Mouse (Mus musculus) ES-E14 (cell line): ENCODE measurements at regions not wholly inside any gene's neighbourhood (a gene's known extent, or its start where the extent isn't known, plus 50 kb on each side); places are given as distances from the start of the nearest gene placed in this dataset.

Source experiments
- DNase-seq: peaks from one replicate; pipeline ENCODE4 v3.0.0-alpha.2; 2013; ENCODE audit warnings: low read depth, low spot score
- H3K27ac ChIP-seq: 2 replicates; pipeline ENCODE4 v1.5.1; 2012; ENCODE audit warnings: low read depth, mild to moderate bottlenecking, low read length, moderate library complexity, mixed read lengths; ENCODE audit not compliant: poor library complexity, insufficient read depth, severe bottlenecking
- H3K36me3 ChIP-seq: 2 replicates; pipeline ENCODE4 v1.6.1; 2012; ENCODE audit warnings: mild to moderate bottlenecking, low read length, moderate library complexity, mixed read lengths; ENCODE audit not compliant: control insufficient read depth, poor library complexity, insufficient read depth, severe bottlenecking
- H3K4me1 ChIP-seq, 2 experiments: fragments of 150-350 bp in 1 of 2; sonication (generic) in 1 of 2; 2 replicates each; pipeline ENCODE4 v1.6.1; 2012; ENCODE audit warnings: low read length in 2 of 2, mild to moderate bottlenecking in 1 of 2, mixed read lengths in 1 of 2; ENCODE audit not compliant: control insufficient read depth in 2 of 2, insufficient read depth in 2 of 2, poor library complexity in 1 of 2
- H3K4me3 ChIP-seq, 2 experiments: fragments of 150-350 bp in 1 of 2; sonication (generic) in 1 of 2; 2 replicates each; pipeline ENCODE4 v1.5.1; 2012; ENCODE audit warnings: low read length in 2 of 2, low read depth in 1 of 2, mild to moderate bottlenecking in 1 of 2, mixed read lengths in 1 of 2; ENCODE audit not compliant: insufficient read depth in 1 of 2, poor library complexity in 1 of 2, severe bottlenecking in 1 of 2
- H3K9ac ChIP-seq: 2 replicates; pipeline ENCODE4 v1.6.1; 2012; ENCODE audit warnings: low read depth, mild to moderate bottlenecking, low read length, mixed read lengths; ENCODE audit not compliant: poor library complexity, insufficient read depth, severe bottlenecking
- H3K9me3 ChIP-seq: fragments of 150-350 bp; sonication (generic); 2 replicates; pipeline ENCODE4 v1.6.1; 2012; ENCODE audit warnings: low read depth, mild to moderate bottlenecking, low read length; ENCODE audit not compliant: control insufficient read depth, insufficient read depth
- CHD2 ChIP-seq: IDR thresholded peaks from 2 replicates; pipeline ENCODE4 v1.6.1; 2014; ENCODE audit warnings: mild to moderate bottlenecking, low read depth, low read length, inconsistent platforms
- HCFC1 ChIP-seq: IDR thresholded peaks from 2 replicates; pipeline ENCODE4 v1.6.1; 2012; ENCODE audit warnings: low read length, inconsistent platforms, borderline replicate concordance; ENCODE audit not compliant: insufficient read depth
- MAFK ChIP-seq: IDR thresholded peaks from 2 replicates; pipeline ENCODE4 v1.6.1; 2014; ENCODE audit warnings: mild to moderate bottlenecking, low read depth, low read length, inconsistent platforms; ENCODE audit not compliant: insufficient read depth
- ZC3H11A ChIP-seq: IDR thresholded peaks from 2 replicates; pipeline ENCODE4 v1.6.1; 2012; ENCODE audit warnings: low read depth, mild to moderate bottlenecking, inconsistent platforms, low read length, borderline replicate concordance
- ZNF384 ChIP-seq: IDR thresholded peaks from 2 replicates; pipeline ENCODE4 v1.6.1; 2012; ENCODE audit warnings: low read depth, low read length, inconsistent platforms
- in situ Hi-C, 2 experiments: fragments of 600-800 bp; cut with MboI; formaldehyde crosslinking; loops; one replicate each; pipeline ENCODE4 v1.15.1; 2025; ENCODE audit warnings: low sequenced_read_pairs in 2 of 2, inconsistent platforms in 1 of 2; ENCODE audit not compliant: unreplicated experiment in 2 of 2

- no peak for DNase-seq
- in situ Hi-C loops, result no loop called here
These were observed 61.6 kb upstream of the 4931429L15Rik start for GRCm38 (mm10) chr9:46381342-46381741.

GRCm38 (mm10) chr9:46379453-46379852 is 59.7 kb upstream of the 4931429L15Rik start:
- no peak for DNase-seq
- Histone ChIP-seq H3K9me3 (no peaks in the 10 kb centered on the region), H3K4me3 (no peak overlapping the region), H3K9ac (no peak overlapping the region), H3K4me1 (no peaks in the 10 kb centered on the region), H3K27ac (no peak overlapping the region), H3K36me3 (no peaks in the 10 kb centered on the region)
- no peak for TF ChIP-seq ZNF384
- no peak for TF ChIP-seq CHD2
- no peak for TF ChIP-seq HCFC1
- no peak for TF ChIP-seq ZC3H11A
- TF ChIP-seq MAFK, result no peak
- in situ Hi-C loops, result no loop called here

More at GRCm38 (mm10) chr9:46381342-46381741, 61.6 kb upstream of the 4931429L15Rik start:
- Histone ChIP-seq H3K36me3 (no peaks in the 10 kb centered on the region), H3K27ac (no peak overlapping the region), H3K9ac (no peak overlapping the region), H3K4me1 (no peaks in the 10 kb centered on the region), H3K9me3 (no peaks in the 10 kb centered on the region), H3K4me3 (no peak overlapping the region)
- no peak for TF ChIP-seq CHD2
- no peak for TF ChIP-seq ZNF384
- TF ChIP-seq ZC3H11A, result no peak
- TF ChIP-seq HCFC1, result no peak
- no peak for TF ChIP-seq MAFK

GRCm38 (mm10) chr9:46378339-46378738 is 58.6 kb upstream of the 4931429L15Rik start:
- H3K36me3 ChIP-seq, result no peaks in the 10 kb centered on the region
- in situ Hi-C loops, result no loop called here
- no peaks in the 10 kb centered on the region for H3K9me3 ChIP-seq
- no peak overlapping the region for H3K27ac ChIP-seq
- H3K9ac ChIP-seq, result no peak overlapping the region
- H3K4me3 ChIP-seq, result no peak overlapping the region
- no peak for TF ChIP-seq MAFK
- no peak for DNase-seq
- H3K4me1 ChIP-seq, result no peaks in the 10 kb centered on the region
